Mouse (Mus musculus) cerebellum, postnatal 10 days (tissue): Measurements from ENCODE around the gene Bmp8a.

ENCODE experiments used
- DNase-seq, 2 experiments: peaks; one replicate each; pipeline ENCODE4 v3.0.0; 2021; ENCODE audit warnings: mixed read lengths in 2 of 2

Gene Bmp8a

DNA sequence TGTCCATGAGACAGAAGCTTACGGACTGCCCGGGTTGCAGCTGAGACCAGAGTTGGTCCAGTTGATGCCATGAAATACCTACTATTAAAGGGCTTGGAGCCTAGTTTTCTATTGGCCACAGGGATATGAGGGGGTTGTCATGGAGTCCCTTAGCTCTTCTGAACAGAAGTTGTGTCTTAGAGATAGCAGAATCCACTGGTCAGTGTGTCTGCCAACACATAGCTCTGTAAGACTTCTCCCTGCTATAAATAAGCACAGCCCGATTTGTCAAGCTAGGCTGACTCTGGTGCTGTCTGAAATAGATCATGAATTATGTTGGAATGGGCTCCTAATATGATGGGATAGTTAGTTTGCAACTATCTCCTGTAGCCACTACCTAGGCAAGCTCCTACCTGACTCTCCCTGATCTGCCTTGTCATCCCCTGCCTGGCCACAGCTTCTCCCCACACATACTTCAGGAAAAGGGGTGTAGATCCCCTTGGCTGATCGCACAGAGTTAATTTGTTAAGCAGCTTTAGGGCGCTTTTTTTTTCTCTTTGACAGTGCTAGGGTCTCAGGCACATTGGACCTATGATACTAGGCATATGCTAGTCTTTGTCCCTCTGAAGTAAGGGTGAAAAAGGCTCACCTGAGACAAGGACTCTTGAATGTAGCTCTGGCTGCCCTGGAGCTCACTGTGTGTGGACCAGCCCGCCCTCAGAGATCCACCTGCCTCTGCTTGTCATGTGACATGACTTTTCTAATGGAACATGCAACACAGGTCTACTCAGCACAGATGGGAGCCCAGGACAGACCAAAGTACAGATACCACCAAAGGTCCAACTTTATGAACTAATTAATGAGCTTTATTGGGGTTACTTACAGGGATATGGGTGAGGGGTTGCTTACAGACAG, 58.1 kb downstream of the Bmp8a start:
- no peak for DNase-seq

DNA sequence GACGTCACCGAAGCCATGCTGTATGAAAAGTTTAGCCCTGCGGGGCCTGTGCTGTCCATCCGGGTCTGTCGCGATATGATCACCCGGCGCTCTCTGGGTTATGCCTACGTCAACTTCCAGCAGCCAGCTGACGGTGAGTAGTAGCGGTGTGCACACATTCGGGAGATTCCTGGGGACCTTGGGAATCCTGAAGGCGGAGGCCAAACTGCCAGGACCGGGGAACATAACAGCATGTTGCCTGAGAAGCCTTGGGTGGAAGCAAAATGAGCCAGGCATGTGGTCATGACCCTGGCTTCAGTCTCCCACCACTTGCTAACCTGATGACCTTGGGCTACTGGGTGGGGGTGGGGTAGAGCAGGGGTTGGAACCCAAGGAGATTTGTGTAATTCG, 59.4 kb downstream of the Bmp8a start:
- DNase-seq: peak in 1 of 2 experiments; percentile 23

- DNase-seq: peak; percentile 40 to 44
Observed at GRCm38 (mm10) chr4:123282915-123283674, 60.0 kb downstream of the Bmp8a start.

DNA sequence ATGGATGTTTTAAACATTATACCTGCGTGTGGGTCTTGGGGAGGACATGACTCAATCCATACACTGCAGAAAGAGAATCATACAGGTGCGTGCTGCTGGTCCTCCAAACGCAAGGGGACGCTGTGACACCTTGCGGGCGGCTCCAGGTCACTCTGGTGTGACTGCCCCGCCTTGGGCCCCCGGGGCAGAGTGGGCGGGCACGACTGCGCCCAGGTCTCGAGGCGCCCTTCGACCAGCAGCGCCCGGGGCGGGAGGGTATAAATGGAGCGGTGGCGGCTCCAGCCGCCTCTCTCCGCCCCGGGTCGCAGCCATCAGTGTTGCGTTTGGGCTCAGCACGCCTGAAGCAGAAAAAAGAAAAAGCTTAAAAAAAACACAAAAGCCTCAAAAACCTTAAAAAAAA, 60.6 kb downstream of the Bmp8a start:
- peak; percentile 92 to 96 for DNase-seq

- DNase-seq: no peak
Observed at GRCm38 (mm10) chr4:123280117-123280516, 62.9 kb downstream of the Bmp8a start.

GRCm38 (mm10) chr4:123271063-123271462, 72.0 kb downstream of the Bmp8a start:
- no peak for DNase-seq
